Mouse (Mus musculus) megakaryocyte, embryonic 14.5 days (primary cell): ENCODE measurements around the gene Ppp1r1c.

ENCODE experiments used
- FLI1 ChIP-seq: IDR thresholded peaks from 2 replicates; pipeline ENCODE4 v1.6.1; 2012; ENCODE audit warnings: low read length, inconsistent platforms, mixed read lengths
- GATA1 ChIP-seq: IDR thresholded peaks from 3 replicates; pipeline ENCODE4 v1.6.1; 2012; ENCODE audit warnings: mixed read lengths, low read length, inconsistent platforms, borderline replicate concordance

DNA sequence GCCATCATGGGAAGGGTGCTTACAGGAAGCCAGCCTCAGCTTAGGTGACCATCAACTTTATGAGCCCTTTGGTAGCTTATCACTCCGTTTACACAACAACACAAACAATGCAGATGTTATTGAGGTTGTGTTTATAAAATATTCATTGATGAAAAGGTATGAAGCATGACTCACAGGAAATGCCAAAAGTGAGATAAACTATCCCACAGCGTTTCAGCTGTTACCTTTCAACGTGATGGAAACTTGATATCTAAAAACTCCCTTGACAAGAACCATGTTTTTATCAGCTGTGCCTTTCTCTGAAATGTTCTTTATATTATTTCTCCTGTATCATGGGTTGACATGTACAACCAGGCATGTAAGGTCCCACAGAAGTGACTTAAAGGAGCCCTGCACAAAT is 16.7 kb upstream of the Ppp1r1c start:
- no peak for TF ChIP-seq GATA1
- TF ChIP-seq FLI1: no peak
